Mouse (Mus musculus) liver, embryonic 13.5 days (tissue): Measurements from ENCODE around the gene Nav2. TPM values are rescaled to one million over a fixed set of nuclear protein-coding genes. Genes with fewer than 3 reads are reported as not detected.

Source experiments
- ATAC-seq: fragments of 200-750 bp; cut with Nextera tagmentation; 2 replicates; pipeline ENCODE4 v1.8.0; 2017; ENCODE audit warnings: low read depth, mild to moderate bottlenecking, moderate number of reproducible peaks, moderate library complexity
- DNase-seq: peaks from one replicate; pipeline ENCODE4 v3.0.0; 2022
- H3K27ac ChIP-seq: fragments of 300-500 bp; sonication (generic); 2 replicates; pipeline ENCODE4 v1.5.1; 2015; ENCODE audit warnings: moderate library complexity, mild to moderate bottlenecking, inconsistent platforms
- H3K27me3 ChIP-seq: fragments of 300-500 bp; sonication (generic); 2 replicates; pipeline ENCODE4 v1.6.1; 2015; ENCODE audit warnings: mild to moderate bottlenecking, inconsistent platforms
- H3K36me3 ChIP-seq: fragments of 300-500 bp; sonication (generic); 2 replicates; pipeline ENCODE4 v1.6.1; 2015; ENCODE audit warnings: mild to moderate bottlenecking, inconsistent platforms
- H3K4me1 ChIP-seq: fragments of 300-500 bp; sonication (generic); replicated peaks from 2 replicates; pipeline ENCODE4 v1.6.1; 2015; ENCODE audit warnings: inconsistent platforms
- H3K4me2 ChIP-seq: fragments of 300-500 bp; sonication (generic); 2 replicates; pipeline ENCODE4 v1.6.1; 2015; ENCODE audit warnings: inconsistent platforms, mild to moderate bottlenecking, moderate library complexity
- H3K4me3 ChIP-seq: fragments of 300-500 bp; sonication (generic); replicated peaks from 2 replicates; pipeline ENCODE4 v1.5.1; 2015; ENCODE audit warnings: mild to moderate bottlenecking, inconsistent platforms
- H3K9ac ChIP-seq: fragments of 300-500 bp; sonication (generic); 2 replicates; pipeline ENCODE4 v1.6.1; 2015; ENCODE audit warnings: mild to moderate bottlenecking, inconsistent platforms
- H3K9me3 ChIP-seq: fragments of 300-500 bp; sonication (generic); replicated peaks from 2 replicates; pipeline ENCODE4 v1.6.1; 2016; ENCODE audit warnings: inconsistent platforms
- WGBS: fragments of 180-500 bp; shearing (Covaris S2); methylation state at CpG from one replicate; pipeline ENCODE4 v1.1.7; 2015; ENCODE audit not compliant: insufficient replicate concordance; 5-methylcytosine and 5-hydroxymethylcytosine counted together
- polyA plus RNA-seq: library from polyadenylated mRNA; unstranded; fragments of >200 nt; fragmentation: Nextera tagmentation; extraction: Ambion mirVana; gene quantifications from 2 replicates; pipeline ENCODE4 v1.2.1, GENCODE M21; 2015

Gene Nav2
- polyA plus RNA-seq, 1 experiment from 2014 or later = 1.8 TPM

- no peak overlapping the region; the same call in 1 of the 2 replicates for H3K9ac ChIP-seq
- WGBS = 35% methylated on average over 9 of the region's 9 CpGs
Observed at GRCm38 (mm10) chr7:49326967-49327742, 418.6 kb downstream of the Nav2 start.

GRCm38 (mm10) chr7:49330181-49330580 is 421.7 kb downstream of the Nav2 start:
- no peak for ATAC-seq
- Histone ChIP-seq H3K4me1 (peaks cover 28% of the 10 kb centered on the region), H3K9ac (no peak overlapping the region), H3K27ac (no peak overlapping the region), H3K27me3 (no peaks in the 10 kb centered on the region), H3K4me3 (no peak overlapping the region), H3K9me3 (no peaks in the 10 kb centered on the region), H3K4me2 (no peak overlapping the region), H3K36me3 (no peaks in the 10 kb centered on the region)
- WGBS = 70% methylated on average over 4 of the region's 4 CpGs
- DNase-seq = no peak

More at GRCm38 (mm10) chr7:49326967-49327742, 418.6 kb downstream of the Nav2 start:
- no peak overlapping the region for H3K4me3 ChIP-seq
- peak; percentile 83 for ATAC-seq
- H3K27me3 ChIP-seq = no peaks in the 10 kb centered on the region
- H3K4me1 ChIP-seq = peaks cover 41% of the 10 kb centered on the region
- DNase-seq = peak; percentile 41
- H3K9me3 ChIP-seq = no peaks in the 10 kb centered on the region
- peak overlapping the region; percentile 80 for H3K27ac ChIP-seq
- peak overlapping the region; percentile 30 for H3K4me2 ChIP-seq
- H3K36me3 ChIP-seq = no peaks in the 10 kb centered on the region

- H3K4me2 ChIP-seq = no peak overlapping the region
- H3K36me3 ChIP-seq = no peaks in the 10 kb centered on the region
- H3K9ac ChIP-seq = no peak overlapping the region
- H3K9me3 ChIP-seq = no peaks in the 10 kb centered on the region
- WGBS = 54% methylated on average over 4 of the region's 4 CpGs
- ATAC-seq (no peak), DNase-seq (no peak)
- peaks cover 12% of the 10 kb centered on the region for H3K4me1 ChIP-seq
- H3K27ac ChIP-seq = no peak overlapping the region
- no peaks in the 10 kb centered on the region for H3K27me3 ChIP-seq
- no peak overlapping the region for H3K4me3 ChIP-seq
Observed at GRCm38 (mm10) chr7:49331939-49332338, 423.4 kb downstream of the Nav2 start.

GRCm38 (mm10) chr7:49332644-49333043 is 424.1 kb downstream of the Nav2 start:
- H3K4me2 ChIP-seq = no peak overlapping the region
- H3K4me3 ChIP-seq = no peak overlapping the region
- no peaks in the 10 kb centered on the region for H3K27me3 ChIP-seq
- H3K9ac ChIP-seq = no peak overlapping the region
- H3K27ac ChIP-seq = no peak overlapping the region
- H3K4me1 ChIP-seq = peaks cover 5% of the 10 kb centered on the region
- no peak for DNase-seq
- ATAC-seq = no peak
- no peaks in the 10 kb centered on the region for H3K9me3 ChIP-seq
- H3K36me3 ChIP-seq = no peaks in the 10 kb centered on the region
- 54% methylated on average over 7 of the region's 7 CpGs for WGBS

GRCm38 (mm10) chr7:49334163-49334562 is 425.6 kb downstream of the Nav2 start:
- DNase-seq (no peak), ATAC-seq (no peak)
- Histone ChIP-seq H3K9ac (no peak overlapping the region), H3K9me3 (no peaks in the 10 kb centered on the region), H3K36me3 (no peaks in the 10 kb centered on the region), H3K4me2 (no peak overlapping the region), H3K4me3 (no peak overlapping the region), H3K4me1 (no peaks in the 10 kb centered on the region), H3K27me3 (no peaks in the 10 kb centered on the region), H3K27ac (no peak overlapping the region)
- 72% methylated on average over 5 of the region's 5 CpGs for WGBS

- 25% methylated on average over 3 of the region's 3 CpGs for WGBS
Observed at GRCm38 (mm10) chr7:49335056-49335455, 426.5 kb downstream of the Nav2 start.

GRCm38 (mm10) chr7:49336725-49337124 is 428.2 kb downstream of the Nav2 start:
- no peak for ATAC-seq
- Histone ChIP-seq H3K4me2 (no peak overlapping the region), H3K9ac (no peak overlapping the region), H3K36me3 (no peaks in the 10 kb centered on the region), H3K4me1 (no peaks in the 10 kb centered on the region), H3K9me3 (no peaks in the 10 kb centered on the region), H3K27ac (no peak overlapping the region), H3K4me3 (no peak overlapping the region), H3K27me3 (no peaks in the 10 kb centered on the region)
- WGBS = 70% methylated on average over 8 of the region's 8 CpGs
- DNase-seq = no peak

More at GRCm38 (mm10) chr7:49335056-49335455, 426.5 kb downstream of the Nav2 start:
- Histone ChIP-seq H3K4me2 (no peak overlapping the region), H3K4me1 (no peaks in the 10 kb centered on the region), H3K27me3 (no peaks in the 10 kb centered on the region), H3K36me3 (no peaks in the 10 kb centered on the region), H3K9me3 (no peaks in the 10 kb centered on the region), H3K27ac (no peak overlapping the region), H3K4me3 (no peak overlapping the region), H3K9ac (no peak overlapping the region)
- ATAC-seq = no peak
- DNase-seq = no peak

- Histone ChIP-seq H3K4me2 (no peak overlapping the region), H3K4me3 (no peak overlapping the region), H3K27me3 (peaks cover 6% of the 10 kb centered on the region; the same call in 1 of the 2 replicates), H3K4me1 (peaks cover 4% of the 10 kb centered on the region), H3K36me3 (no peaks in the 10 kb centered on the region), H3K9ac (no peak overlapping the region), H3K9me3 (no peaks in the 10 kb centered on the region), H3K27ac (no peak overlapping the region)
- no peak for ATAC-seq
- DNase-seq = no peak
- 39% methylated on average over 2 of the region's 2 CpGs for WGBS
Observed at GRCm38 (mm10) chr7:49337710-49338109, 429.2 kb downstream of the Nav2 start.

- Histone ChIP-seq H3K4me3 (no peak overlapping the region), H3K27ac (no peak overlapping the region), H3K27me3 (peaks cover 18% of the 10 kb centered on the region; the same call in 1 of the 2 replicates), H3K4me1 (peaks cover 12% of the 10 kb centered on the region), H3K9ac (no peak overlapping the region), H3K9me3 (no peaks in the 10 kb centered on the region), H3K4me2 (no peak overlapping the region), H3K36me3 (no peaks in the 10 kb centered on the region)
- no peak for ATAC-seq
- 74% methylated on average over 3 of the region's 3 CpGs for WGBS
- DNase-seq = no peak
Observed at GRCm38 (mm10) chr7:49339953-49340352, 431.4 kb downstream of the Nav2 start.

GRCm38 (mm10) chr7:49341151-49341918 is 432.8 kb downstream of the Nav2 start:
- Histone ChIP-seq H3K4me1 (peaks cover 12% of the 10 kb centered on the region), H3K36me3 (no peaks in the 10 kb centered on the region), H3K27ac (no peak overlapping the region), H3K9ac (no peak overlapping the region), H3K9me3 (no peaks in the 10 kb centered on the region), H3K27me3 (peaks cover 18% of the 10 kb centered on the region; the same call in 1 of the 2 replicates), H3K4me3 (no peak overlapping the region), H3K4me2 (no peak overlapping the region)
- 48% methylated on average over 5 of the region's 5 CpGs for WGBS
- ATAC-seq = no peak
- no peak for DNase-seq

GRCm38 (mm10) chr7:49341919-49342529 is 433.5 kb downstream of the Nav2 start:
- DNase-seq = no peak
- Histone ChIP-seq H3K27ac (no peak overlapping the region), H3K4me3 (no peak overlapping the region), H3K9me3 (no peaks in the 10 kb centered on the region), H3K36me3 (no peaks in the 10 kb centered on the region), H3K9ac (no peak overlapping the region), H3K4me1 (peaks cover 12% of the 10 kb centered on the region), H3K27me3 (peaks cover 18% of the 10 kb centered on the region; the same call in 1 of the 2 replicates), H3K4me2 (no peak overlapping the region)
- 47% methylated on average over 2 of the region's 2 CpGs for WGBS
- no peak for ATAC-seq
